Mouse (Mus musculus): Measurements from ENCODE around the gene Slc25a26. TPM values are rescaled to one million over a fixed set of nuclear protein-coding genes. Genes with fewer than 3 reads are reported as not detected.

The Slc25a26 gene
- polyA plus RNA-seq, 1 experiment: 9.5 TPM

GRCm38 (mm10) chr6:94601101-94601500 is 101.0 kb downstream of the Slc25a26 start:
- no peak for TF ChIP-seq CTCF (IDR thresholded peaks at IDR 0.05; ENCODE audit: borderline replicate concordance, control insufficient read depth, extremely low read depth, insufficient read depth, low read length, poor library complexity)
- TF ChIP-seq POLR2A (IDR thresholded peaks at IDR 0.05; ENCODE audit: control insufficient read depth, extremely low read depth, insufficient read depth, low read length, poor library complexity): no peak
- H3K36me3 ChIP-seq (ENCODE audit: control insufficient read depth, insufficient read depth, low read length): peaks cover 15% of the 10 kb centered on the region; the same call in 1 of the 2 replicates
- H3K27me3 ChIP-seq (ENCODE audit: control insufficient read depth, insufficient read depth, low read length): no peaks in the 10 kb centered on the region
- H3K4me3 ChIP-seq (ENCODE audit: control insufficient read depth, insufficient read depth, low read length): no peak overlapping the region
- WGBS: 95% methylated on average over 5 of the region's 5 CpGs
- no peaks in the 10 kb centered on the region for H3K4me1 ChIP-seq (replicated peaks; ENCODE audit: control insufficient read depth, insufficient read depth, low read length)
- H3K27ac ChIP-seq (ENCODE audit: control insufficient read depth, insufficient read depth, low read length): no peak overlapping the region
- DNase-seq: no peak

GRCm38 (mm10) chr6:94601811-94602210 is 101.7 kb downstream of the Slc25a26 start:
- Histone ChIP-seq H3K36me3 (ENCODE audit: control insufficient read depth, insufficient read depth, low read length) (peaks cover 15% of the 10 kb centered on the region; the same call in 1 of the 2 replicates), H3K4me1 (replicated peaks; ENCODE audit: control insufficient read depth, insufficient read depth, low read length) (no peaks in the 10 kb centered on the region), H3K27ac (ENCODE audit: control insufficient read depth, insufficient read depth, low read length) (no peak overlapping the region), H3K4me3 (ENCODE audit: control insufficient read depth, insufficient read depth, low read length) (no peak overlapping the region), H3K27me3 (ENCODE audit: control insufficient read depth, insufficient read depth, low read length) (no peaks in the 10 kb centered on the region)
- TF ChIP-seq POLR2A (IDR thresholded peaks at IDR 0.05; ENCODE audit: control insufficient read depth, extremely low read depth, insufficient read depth, low read length, poor library complexity) (no peak), CTCF (IDR thresholded peaks at IDR 0.05; ENCODE audit: borderline replicate concordance, control insufficient read depth, extremely low read depth, insufficient read depth, low read length, poor library complexity) (no peak)
- no peak for DNase-seq
- WGBS: 89% methylated on average over 5 of the region's 5 CpGs

- Histone ChIP-seq H3K4me1 (replicated peaks; ENCODE audit: control insufficient read depth, insufficient read depth, low read length) (no peaks in the 10 kb centered on the region), H3K4me3 (ENCODE audit: control insufficient read depth, insufficient read depth, low read length) (no peak overlapping the region), H3K27me3 (ENCODE audit: control insufficient read depth, insufficient read depth, low read length) (no peaks in the 10 kb centered on the region), H3K27ac (ENCODE audit: control insufficient read depth, insufficient read depth, low read length) (no peak overlapping the region), H3K36me3 (ENCODE audit: control insufficient read depth, insufficient read depth, low read length) (peaks cover 27% of the 10 kb centered on the region)
- DNase-seq: no peak
- WGBS: 86% methylated on average over 3 of the region's 3 CpGs
- no peak for TF ChIP-seq CTCF (IDR thresholded peaks at IDR 0.05; ENCODE audit: borderline replicate concordance, control insufficient read depth, extremely low read depth, insufficient read depth, low read length, poor library complexity)
- TF ChIP-seq POLR2A (IDR thresholded peaks at IDR 0.05; ENCODE audit: control insufficient read depth, extremely low read depth, insufficient read depth, low read length, poor library complexity): no peak
Observed at GRCm38 (mm10) chr6:94604072-94604471, 103.9 kb downstream of the Slc25a26 start.

- no peak for TF ChIP-seq CTCF (IDR thresholded peaks at IDR 0.05; ENCODE audit: borderline replicate concordance, control insufficient read depth, extremely low read depth, insufficient read depth, low read length, poor library complexity)
- Histone ChIP-seq H3K36me3 (ENCODE audit: control insufficient read depth, insufficient read depth, low read length) (peaks cover 32% of the 10 kb centered on the region), H3K4me1 (replicated peaks; ENCODE audit: control insufficient read depth, insufficient read depth, low read length) (no peaks in the 10 kb centered on the region), H3K27ac (ENCODE audit: control insufficient read depth, insufficient read depth, low read length) (no peak overlapping the region), H3K27me3 (ENCODE audit: control insufficient read depth, insufficient read depth, low read length) (no peaks in the 10 kb centered on the region), H3K4me3 (ENCODE audit: control insufficient read depth, insufficient read depth, low read length) (no peak overlapping the region)
- no peak for DNase-seq
- WGBS: 45% methylated on average over 2 of the region's 2 CpGs
Observed at GRCm38 (mm10) chr6:94604546-94604945, 104.4 kb downstream of the Slc25a26 start.

- Histone ChIP-seq H3K27ac (ENCODE audit: control insufficient read depth, insufficient read depth, low read length) (no peak overlapping the region), H3K4me3 (ENCODE audit: control insufficient read depth, insufficient read depth, low read length) (no peak overlapping the region), H3K27me3 (ENCODE audit: control insufficient read depth, insufficient read depth, low read length) (no peaks in the 10 kb centered on the region), H3K4me1 (replicated peaks; ENCODE audit: control insufficient read depth, insufficient read depth, low read length) (peaks cover 6% of the 10 kb centered on the region; the same call in 1 of the 2 replicates), H3K36me3 (ENCODE audit: control insufficient read depth, insufficient read depth, low read length) (peaks cover 59% of the 10 kb centered on the region)
- DNase-seq: no peak
- TF ChIP-seq CTCF (IDR thresholded peaks at IDR 0.05; ENCODE audit: borderline replicate concordance, control insufficient read depth, extremely low read depth, insufficient read depth, low read length, poor library complexity) (no peak), POLR2A (IDR thresholded peaks at IDR 0.05; ENCODE audit: control insufficient read depth, extremely low read depth, insufficient read depth, low read length, poor library complexity) (no peak)
- 38% methylated on average over 6 of the region's 6 CpGs for WGBS
Observed at GRCm38 (mm10) chr6:94613235-94613895, 113.2 kb downstream of the Slc25a26 start.

GRCm38 (mm10) chr6:94614346-94614745 is 114.2 kb downstream of the Slc25a26 start:
- peaks cover 6% of the 10 kb centered on the region; the same call in 1 of the 2 replicates for H3K4me1 ChIP-seq (replicated peaks; ENCODE audit: control insufficient read depth, insufficient read depth, low read length)
- no peak for DNase-seq
- H3K4me3 ChIP-seq (ENCODE audit: control insufficient read depth, insufficient read depth, low read length): no peak overlapping the region
- 94% methylated on average over 6 of the region's 6 CpGs for WGBS
- H3K27ac ChIP-seq (ENCODE audit: control insufficient read depth, insufficient read depth, low read length): no peak overlapping the region
- peaks cover 52% of the 10 kb centered on the region for H3K36me3 ChIP-seq (ENCODE audit: control insufficient read depth, insufficient read depth, low read length)
- H3K27me3 ChIP-seq (ENCODE audit: control insufficient read depth, insufficient read depth, low read length): no peaks in the 10 kb centered on the region
- no peak for TF ChIP-seq CTCF (IDR thresholded peaks at IDR 0.05; ENCODE audit: borderline replicate concordance, control insufficient read depth, extremely low read depth, insufficient read depth, low read length, poor library complexity)
- no peak for TF ChIP-seq POLR2A (IDR thresholded peaks at IDR 0.05; ENCODE audit: control insufficient read depth, extremely low read depth, insufficient read depth, low read length, poor library complexity)

Measured in thymus, adult 2 months (tissue).